Mouse (Mus musculus): Measurements from ENCODE around the gene Casp7. TPM values are rescaled to one million over a fixed set of nuclear protein-coding genes. Genes with fewer than 3 reads are reported as not detected.
A peak's percentile ranks its signal among the peaks of the same experiment; 100 is the strongest.

Casp7 gene
- total RNA-seq, 4 experiments from 2014 or later: 3.7 to 4.6 (median 4.0) TPM

- no peak for DNase-seq (ENCODE audit: low spot score in 2 of 2)
Observed at GRCm38 (mm10) chr19:56423370-56423769, 26.4 kb downstream of the Casp7 start.

GRCm38 (mm10) chr19:56424606-56425395 is 27.9 kb downstream of the Casp7 start:
- DNase-seq (ENCODE audit: low spot score in 2 of 2): no peak

- no peak for DNase-seq (ENCODE audit: low spot score in 2 of 2)
Observed at GRCm38 (mm10) chr19:56425492-56425891, 28.6 kb downstream of the Casp7 start.

GRCm38 (mm10) chr19:56430369-56430768 is 33.4 kb downstream of the Casp7 start:
- no peak for DNase-seq (ENCODE audit: low spot score in 2 of 2)

GRCm38 (mm10) chr19:56432706-56433105 is 35.8 kb downstream of the Casp7 start:
- DNase-seq (ENCODE audit: low spot score in 2 of 2): no peak

- DNase-seq (ENCODE audit: low spot score in 2 of 2): no peak
Observed at GRCm38 (mm10) chr19:56433581-56433980, 36.7 kb downstream of the Casp7 start.

- no peak for DNase-seq (ENCODE audit: low spot score in 2 of 2)
Observed at GRCm38 (mm10) chr19:56436380-56436779, 39.5 kb downstream of the Casp7 start.

- no peak for DNase-seq (ENCODE audit: low spot score in 2 of 2)
Observed at GRCm38 (mm10) chr19:56438357-56439071, 41.6 kb downstream of the Casp7 start.

- no peak for DNase-seq (ENCODE audit: low spot score in 2 of 2)
Observed at GRCm38 (mm10) chr19:56439072-56439434, 42.1 kb downstream of the Casp7 start.

GRCm38 (mm10) chr19:56443445-56443844 is 46.5 kb downstream of the Casp7 start:
- no peak for DNase-seq (ENCODE audit: low spot score in 2 of 2)

GRCm38 (mm10) chr19:56448784-56449183 is 51.9 kb downstream of the Casp7 start:
- DNase-seq (ENCODE audit: low spot score in 2 of 2): no peak

GRCm38 (mm10) chr19:56449537-56449936 is 52.6 kb downstream of the Casp7 start:
- DNase-seq (ENCODE audit: low spot score in 2 of 2): no peak

GRCm38 (mm10) chr19:56450892-56451291 is 54.0 kb downstream of the Casp7 start:
- DNase-seq (ENCODE audit: low spot score in 2 of 2): no peak

- DNase-seq (ENCODE audit: low spot score in 2 of 2): peak in 1 of 2 experiments; percentile 36
Observed at GRCm38 (mm10) chr19:56451867-56452266, 54.9 kb downstream of the Casp7 start.

GRCm38 (mm10) chr19:56452421-56452820 is 55.5 kb downstream of the Casp7 start:
- DNase-seq (ENCODE audit: low spot score in 2 of 2): no peak

- no peak for DNase-seq (ENCODE audit: low spot score in 2 of 2)
Observed at GRCm38 (mm10) chr19:56454862-56455261, 57.9 kb downstream of the Casp7 start.

- no peak for DNase-seq (ENCODE audit: low spot score in 2 of 2)
Observed at GRCm38 (mm10) chr19:56455369-56455768, 58.4 kb downstream of the Casp7 start.

- DNase-seq (ENCODE audit: low spot score in 2 of 2): no peak
Observed at GRCm38 (mm10) chr19:56457569-56457968, 60.6 kb downstream of the Casp7 start.

GRCm38 (mm10) chr19:56459154-56460050 is 62.5 kb downstream of the Casp7 start:
- DNase-seq (ENCODE audit: low spot score in 2 of 2): no peak

- DNase-seq (ENCODE audit: low spot score in 2 of 2): no peak
Observed at GRCm38 (mm10) chr19:56460241-56460640, 63.3 kb downstream of the Casp7 start.

GRCm38 (mm10) chr19:56461522-56462101 is 64.7 kb downstream of the Casp7 start, which contains the start of gene Plekhs1:
Gene Plekhs1, plus strand, starts transcription at chr19:56461640.
- DNase-seq (ENCODE audit: low spot score in 2 of 2): no peak

Measured in left cerebral cortex, adult 8-10 months (tissue).